Mouse (Mus musculus) heart, adult 18-20 months (tissue): Measurements from ENCODE around the gene 2900026A02Rik. TPM values are rescaled to one million over a fixed set of nuclear protein-coding genes. Genes with fewer than 3 reads are reported as not detected.

Source experiments
- DNase-seq, 2 experiments: peaks; one replicate each; pipeline ENCODE4 v3.0.0; 2021 to 2022; ENCODE audit warnings: mixed read lengths in 1 of 2
- total RNA-seq, 2 experiments: library from RNA; stranded (reverse); gene quantifications; 2 replicates each; pipeline ENCODE4 v1.2.3; 2021

Gene 2900026A02Rik
- total RNA-seq, 2 experiments from 2014 or later, result 19.2 to 21.1 TPM

GRCm38 (mm10) chr5:113149052-113149451, 72.0 kb downstream of the 2900026A02Rik start:
- no peak for DNase-seq

GRCm38 (mm10) chr5:113147994-113148471, 73.0 kb downstream of the 2900026A02Rik start:
- DNase-seq, result no peak

- DNase-seq, result no peak
Measured at GRCm38 (mm10) chr5:113146656-113147055, 74.4 kb downstream of the 2900026A02Rik start.

GRCm38 (mm10) chr5:113145171-113145570, 75.9 kb downstream of the 2900026A02Rik start:
- no peak for DNase-seq

GRCm38 (mm10) chr5:113142486-113142885, 78.5 kb downstream of the 2900026A02Rik start:
- peak; percentile 82 to 92 for DNase-seq

GRCm38 (mm10) chr5:113142018-113142417, 79.0 kb downstream of the 2900026A02Rik start:
- no peak for DNase-seq

- no peak for DNase-seq
Measured at GRCm38 (mm10) chr5:113140872-113141271, 80.2 kb downstream of the 2900026A02Rik start.

GRCm38 (mm10) chr5:113140051-113140450, 81.0 kb downstream of the 2900026A02Rik start:
- no peak for DNase-seq

GRCm38 (mm10) chr5:113139064-113139726, 81.8 kb downstream of the 2900026A02Rik start:
- no peak for DNase-seq

- peak; percentile 76 to 86 for DNase-seq
Measured at GRCm38 (mm10) chr5:113138319-113139063, 82.5 kb downstream of the 2900026A02Rik start.

GRCm38 (mm10) chr5:113137691-113138318, 83.2 kb downstream of the 2900026A02Rik start:
- DNase-seq, result no peak

GRCm38 (mm10) chr5:113136951-113137487, 84.0 kb downstream of the 2900026A02Rik start:
- DNase-seq, result peak; percentile 67 to 77

- peak; percentile 47 to 53 for DNase-seq
Measured at GRCm38 (mm10) chr5:113135513-113135912, 85.5 kb downstream of the 2900026A02Rik start.

- DNase-seq, result no peak
Measured at GRCm38 (mm10) chr5:113133722-113134710, 87.0 kb downstream of the 2900026A02Rik start.

- DNase-seq, result peak; percentile 70 to 88
Measured at GRCm38 (mm10) chr5:113133080-113133491, 88.0 kb downstream of the 2900026A02Rik start.

- peak; percentile 57 to 82 for DNase-seq
Measured at GRCm38 (mm10) chr5:113132635-113133041, 88.4 kb downstream of the 2900026A02Rik start.

GRCm38 (mm10) chr5:113128426-113128825, 92.6 kb downstream of the 2900026A02Rik start:
- no peak for DNase-seq

GRCm38 (mm10) chr5:113126476-113126875, 94.6 kb downstream of the 2900026A02Rik start:
- no peak for DNase-seq

- no peak for DNase-seq
Measured at GRCm38 (mm10) chr5:113123693-113124092, 97.3 kb downstream of the 2900026A02Rik start.

GRCm38 (mm10) chr5:113122326-113123054, 98.5 kb downstream of the 2900026A02Rik start:
- peak in 1 of 2 experiments; percentile 49 for DNase-seq

GRCm38 (mm10) chr5:113121591-113121875, 99.5 kb downstream of the 2900026A02Rik start:
- no peak for DNase-seq
